Mouse (Mus musculus): ENCODE results near the gene Olfr545. TPM values are rescaled to one million over a fixed set of nuclear protein-coding genes. Genes with fewer than 3 reads are reported as not detected.

The Olfr545 gene
- 0.13 TPM in 1 of 2 replicates, not detected in the other for polyA plus RNA-seq (2015; fragmentation: Nextera tagmentation; extraction: Ambion mirVana)

DNA sequence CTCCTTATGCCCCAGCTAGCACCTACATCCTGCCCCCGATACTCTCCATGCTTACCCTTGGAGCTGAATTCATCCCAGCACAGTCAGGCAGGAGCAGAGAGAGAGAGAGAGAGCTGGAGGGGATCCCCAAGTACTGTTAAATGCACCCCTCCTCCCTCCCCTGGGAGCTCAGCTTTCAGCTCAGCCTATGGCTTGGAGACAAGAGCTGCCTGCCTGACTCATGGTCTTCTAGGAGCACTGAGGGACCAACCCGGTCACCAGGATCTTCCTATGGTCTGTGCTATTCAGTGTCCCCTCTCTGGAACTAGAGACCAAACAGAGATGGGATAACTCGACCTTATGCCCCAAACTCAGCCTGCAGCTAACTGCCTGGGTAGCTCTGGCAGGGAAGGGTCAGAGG lies at the start of gene Olfr545:
TSS of gene Olfr545 (minus strand) at position 101 of the 400 bp plus-strand sequence.
- H3K4me1 ChIP-seq: no peaks in the 10 kb centered on the region
- no peak within 1 kb of the TSS for H3K4me2 ChIP-seq (replicated peaks)
- H3K27ac ChIP-seq (replicated peaks): no peak within 1 kb of the TSS
- no peaks in the 10 kb centered on the region for H3K9me3 ChIP-seq (replicated peaks)
- no peak within 1 kb of the TSS for H3K9ac ChIP-seq
- no peaks in the 10 kb centered on the region for H3K36me3 ChIP-seq
- no peaks in the 10 kb centered on the region for H3K27me3 ChIP-seq
- no peak for ATAC-seq (ENCODE audit: insufficient number of reproducible peaks, low FRiP score, low TSS enrichment, low read depth)
- WGBS: 52% methylated on average over 3 of the region's 3 CpGs
- H3K4me3 ChIP-seq (replicated peaks): no peak within 1 kb of the TSS

GRCm38 (mm10) chr7:102541251-102541650 lies 41.9 kb upstream of the Olfr545 start:
- H3K27ac ChIP-seq (replicated peaks): no peak overlapping the region
- WGBS: 69% methylated on average over 3 of the region's 3 CpGs
- no peaks in the 10 kb centered on the region for H3K36me3 ChIP-seq
- H3K4me1 ChIP-seq: no peaks in the 10 kb centered on the region
- H3K4me2 ChIP-seq (replicated peaks): no peak overlapping the region
- ATAC-seq (ENCODE audit: insufficient number of reproducible peaks, low FRiP score, low TSS enrichment, low read depth): no peak
- no peaks in the 10 kb centered on the region for H3K9me3 ChIP-seq (replicated peaks)
- H3K4me3 ChIP-seq (replicated peaks): no peak overlapping the region
- no peaks in the 10 kb centered on the region for H3K27me3 ChIP-seq
- no peak overlapping the region for H3K9ac ChIP-seq

- Histone ChIP-seq H3K4me3 (replicated peaks) (no peak within 1 kb of the TSS), H3K9ac (no peak within 1 kb of the TSS), H3K9me3 (replicated peaks) (no peaks in the 10 kb centered on the region), H3K27me3 (no peaks in the 10 kb centered on the region), H3K27ac (replicated peaks) (no peak within 1 kb of the TSS), H3K4me1 (no peaks in the 10 kb centered on the region), H3K36me3 (no peaks in the 10 kb centered on the region), H3K4me2 (replicated peaks) (no peak within 1 kb of the TSS)
- 82% methylated on average over 2 of the region's 2 CpGs for WGBS
- ATAC-seq (ENCODE audit: insufficient number of reproducible peaks, low FRiP score, low TSS enrichment, low read depth): no peak
Observed at GRCm38 (mm10) chr7:102540596-102540995, 41.2 kb upstream of the Olfr545 start, which contains the start of gene Olfr548-ps1. Gene Olfr548-ps1 (plus strand): TSS chr7:102540896.

DNA sequence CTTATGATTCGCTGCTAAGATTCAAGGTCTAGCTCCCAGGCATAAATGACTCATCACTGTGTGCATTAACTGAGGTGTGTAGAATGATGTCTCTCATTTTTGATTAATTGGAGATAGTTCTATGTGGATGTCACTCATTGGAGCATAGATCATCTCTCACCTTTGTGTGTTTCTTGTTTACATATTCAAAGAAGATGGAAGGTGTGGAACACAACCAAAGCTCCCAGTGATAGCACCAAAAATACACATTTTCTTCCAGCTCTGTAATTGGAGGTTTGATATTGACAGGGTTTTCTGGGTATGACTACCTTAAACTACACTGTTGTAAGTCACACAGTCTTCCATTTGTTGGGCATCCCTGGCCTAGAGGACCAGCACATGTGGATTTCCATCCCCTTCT lies 35.1 kb upstream of the Olfr545 start, which contains the start of gene Olfr547:
TSS of gene Olfr547 (plus strand) at position 301 of the 400 bp plus-strand sequence.
- H3K4me2 ChIP-seq (replicated peaks): no peak within 1 kb of the TSS
- WGBS: 78% methylated on average over 1 of the region's 1 CpGs
- H3K9ac ChIP-seq: no peak within 1 kb of the TSS
- H3K36me3 ChIP-seq: no peaks in the 10 kb centered on the region
- no peaks in the 10 kb centered on the region for H3K9me3 ChIP-seq (replicated peaks)
- H3K4me3 ChIP-seq (replicated peaks): no peak within 1 kb of the TSS
- no peaks in the 10 kb centered on the region for H3K4me1 ChIP-seq
- no peak within 1 kb of the TSS for H3K27ac ChIP-seq (replicated peaks)
- ATAC-seq (ENCODE audit: insufficient number of reproducible peaks, low FRiP score, low TSS enrichment, low read depth): no peak
- no peaks in the 10 kb centered on the region for H3K27me3 ChIP-seq

GRCm38 (mm10) chr7:102529052-102529451 lies 29.7 kb upstream of the Olfr545 start:
- no peak for ATAC-seq (ENCODE audit: insufficient number of reproducible peaks, low FRiP score, low TSS enrichment, low read depth)
- no peaks in the 10 kb centered on the region for H3K36me3 ChIP-seq
- H3K9me3 ChIP-seq (replicated peaks): no peaks in the 10 kb centered on the region
- no peak overlapping the region for H3K27ac ChIP-seq (replicated peaks)
- H3K9ac ChIP-seq: no peak overlapping the region
- no peak overlapping the region for H3K4me3 ChIP-seq (replicated peaks)
- H3K27me3 ChIP-seq: no peaks in the 10 kb centered on the region
- 57% methylated on average over 1 of the region's 1 CpGs for WGBS
- H3K4me2 ChIP-seq (replicated peaks): no peak overlapping the region
- H3K4me1 ChIP-seq: no peaks in the 10 kb centered on the region

- Histone ChIP-seq H3K9ac (no peak overlapping the region), H3K4me2 (replicated peaks) (no peak overlapping the region), H3K4me3 (replicated peaks) (no peak overlapping the region), H3K36me3 (no peaks in the 10 kb centered on the region), H3K4me1 (peaks cover 13% of the 10 kb centered on the region; the same call in 1 of the 2 replicates), H3K27me3 (peaks cover 12% of the 10 kb centered on the region), H3K27ac (replicated peaks) (no peak overlapping the region), H3K9me3 (replicated peaks) (no peaks in the 10 kb centered on the region)
- WGBS: 63% methylated on average over 2 of the region's 2 CpGs
- ATAC-seq (ENCODE audit: insufficient number of reproducible peaks, low FRiP score, low TSS enrichment, low read depth): no peak
Observed at GRCm38 (mm10) chr7:102517051-102517335, 17.6 kb upstream of the Olfr545 start.

- peak; percentile 31; the same call in 1 of the 2 replicates for ATAC-seq (ENCODE audit: insufficient number of reproducible peaks, low FRiP score, low TSS enrichment, low read depth)
- peaks cover 13% of the 10 kb centered on the region; the same call in 1 of the 2 replicates for H3K4me1 ChIP-seq
- no peak overlapping the region for H3K4me2 ChIP-seq (replicated peaks)
- no peak overlapping the region for H3K4me3 ChIP-seq (replicated peaks)
- H3K9me3 ChIP-seq (replicated peaks): no peaks in the 10 kb centered on the region
- H3K27ac ChIP-seq (replicated peaks): no peak overlapping the region
- no peak overlapping the region for H3K9ac ChIP-seq
- H3K27me3 ChIP-seq: peaks cover 12% of the 10 kb centered on the region
- no peaks in the 10 kb centered on the region for H3K36me3 ChIP-seq
- WGBS: 53% methylated on average over 10 of the region's 10 CpGs
Observed at GRCm38 (mm10) chr7:102516261-102517050, 17.1 kb upstream of the Olfr545 start.

DNA sequence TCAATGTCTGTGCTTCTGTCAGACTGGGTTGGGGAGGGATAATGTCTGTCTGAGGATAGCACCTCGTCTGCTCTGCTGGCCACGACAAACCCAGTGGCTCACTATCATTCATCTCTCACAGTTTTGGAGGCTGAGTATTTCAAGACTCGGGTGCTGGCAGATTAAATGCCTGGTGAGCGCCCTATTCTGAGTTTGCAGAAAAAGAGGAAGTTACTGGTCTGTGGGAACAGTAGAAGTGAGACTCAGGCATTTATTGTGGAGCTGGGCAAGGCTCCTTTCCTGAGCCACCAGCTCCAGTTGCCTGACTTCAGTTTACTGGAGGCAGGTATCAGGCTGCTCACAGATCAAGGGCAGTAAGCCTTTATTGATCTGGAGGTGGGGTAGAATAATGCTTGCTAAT lies 14.8 kb upstream of the Olfr545 start:
- WGBS: 75% methylated on average over 4 of the region's 4 CpGs
- Histone ChIP-seq H3K4me3 (replicated peaks) (no peak overlapping the region), H3K27ac (replicated peaks) (no peak overlapping the region), H3K27me3 (peaks cover 12% of the 10 kb centered on the region), H3K4me2 (replicated peaks) (no peak overlapping the region), H3K36me3 (no peaks in the 10 kb centered on the region), H3K9ac (no peak overlapping the region), H3K4me1 (peaks cover 13% of the 10 kb centered on the region; the same call in 1 of the 2 replicates), H3K9me3 (replicated peaks) (no peaks in the 10 kb centered on the region)
- ATAC-seq (ENCODE audit: insufficient number of reproducible peaks, low FRiP score, low TSS enrichment, low read depth): no peak

DNA sequence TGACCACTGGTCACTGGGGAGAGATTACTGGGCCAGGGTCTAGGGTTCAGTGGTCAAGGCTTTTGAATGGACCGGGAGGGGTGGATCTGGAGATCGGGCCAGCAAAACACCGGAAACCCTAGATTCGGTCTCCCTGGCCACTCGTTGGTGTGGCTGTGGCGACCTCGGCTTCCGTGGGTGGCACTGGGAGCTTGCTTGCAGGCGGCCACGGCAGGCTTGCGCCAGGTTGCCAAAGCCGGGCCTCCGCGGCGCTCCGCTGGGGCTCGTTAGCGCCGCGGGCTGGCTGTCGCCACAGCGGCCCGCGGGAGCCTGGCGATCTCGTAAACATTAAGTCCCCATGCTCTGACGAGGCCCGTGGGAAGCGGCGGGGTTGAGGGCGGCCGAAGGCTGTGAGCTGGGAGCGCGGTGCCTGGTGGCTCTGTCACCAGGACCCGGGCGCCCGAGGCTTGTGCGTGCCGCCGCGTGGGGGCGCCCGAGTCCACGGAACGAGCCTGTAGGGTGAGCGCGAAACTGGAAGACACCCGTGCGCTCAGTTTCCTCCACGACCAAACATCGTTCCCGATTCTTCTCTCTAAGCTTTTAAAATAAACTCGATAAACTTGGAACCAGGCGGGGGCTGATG lies 13.6 kb upstream of the Olfr545 start:
- no peaks in the 10 kb centered on the region for H3K36me3 ChIP-seq
- 1% methylated on average over 54 of the region's 54 CpGs for WGBS
- H3K9ac ChIP-seq: peak overlapping the region; percentile 53
- peak overlapping the region; percentile 50 for H3K4me3 ChIP-seq (replicated peaks)
- peaks cover 12% of the 10 kb centered on the region for H3K27me3 ChIP-seq
- no peaks in the 10 kb centered on the region for H3K9me3 ChIP-seq (replicated peaks)
- peaks cover 13% of the 10 kb centered on the region; the same call in 1 of the 2 replicates for H3K4me1 ChIP-seq
- ATAC-seq (ENCODE audit: insufficient number of reproducible peaks, low FRiP score, low TSS enrichment, low read depth): peak; percentile 86
- peak overlapping the region; percentile 96 for H3K4me2 ChIP-seq (replicated peaks)
- no peak overlapping the region for H3K27ac ChIP-seq (replicated peaks)

DNA sequence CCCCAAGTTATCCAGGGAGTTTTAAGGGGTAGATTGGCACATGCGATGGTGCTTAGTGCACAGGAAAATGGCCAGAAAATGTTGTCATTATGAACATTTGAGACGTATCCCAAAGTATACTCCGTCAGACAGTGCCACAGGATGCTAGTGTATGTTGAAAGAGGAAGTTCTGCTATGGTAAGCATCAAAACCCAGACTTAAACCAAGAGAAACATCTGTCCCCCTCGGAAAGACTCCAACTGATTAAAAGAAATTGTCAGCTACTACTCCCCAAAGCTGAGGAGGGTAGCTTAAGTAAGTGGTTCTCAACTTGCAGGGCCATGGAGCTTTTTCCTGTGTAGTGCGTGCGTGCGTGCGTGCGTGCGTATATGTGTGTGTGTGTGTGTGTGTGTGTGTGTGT lies 12.6 kb upstream of the Olfr545 start:
- H3K9ac ChIP-seq: no peak overlapping the region
- no peaks in the 10 kb centered on the region for H3K36me3 ChIP-seq
- no peak overlapping the region for H3K4me2 ChIP-seq (replicated peaks)
- no peak for ATAC-seq (ENCODE audit: insufficient number of reproducible peaks, low FRiP score, low TSS enrichment, low read depth)
- H3K4me3 ChIP-seq (replicated peaks): no peak overlapping the region
- H3K27ac ChIP-seq (replicated peaks): no peak overlapping the region
- H3K27me3 ChIP-seq: peaks cover 12% of the 10 kb centered on the region
- 85% methylated on average over 10 of the region's 10 CpGs for WGBS
- H3K4me1 ChIP-seq: 0 out of 2 replicates have a peak, but pooled peaks cover 13% of the 10 kb centered on the region
- H3K9me3 ChIP-seq (replicated peaks): no peaks in the 10 kb centered on the region

DNA sequence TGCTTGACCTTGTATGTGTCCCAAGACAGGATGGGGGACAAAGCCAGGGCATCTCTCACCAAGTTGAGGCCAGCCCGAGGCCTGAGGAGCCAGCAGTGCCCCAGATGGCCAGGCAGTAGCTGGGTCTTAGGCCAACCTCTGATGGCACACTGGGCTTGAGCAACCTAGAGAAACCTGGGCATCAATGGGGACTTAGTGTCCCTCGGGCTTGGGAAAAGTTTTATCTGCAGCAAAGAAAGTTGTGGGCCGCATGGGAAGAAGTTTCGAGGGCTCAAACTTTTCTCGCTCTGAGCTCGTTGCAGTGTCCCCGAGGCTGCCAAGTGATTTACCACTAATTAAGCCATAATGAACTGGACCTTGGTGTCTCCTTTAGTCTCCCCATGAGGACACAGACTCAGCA lies 10.4 kb upstream of the Olfr545 start:
- H3K4me2 ChIP-seq (replicated peaks): no peak overlapping the region
- 0 out of 2 replicates have a peak, but pooled peaks cover 4% of the 10 kb centered on the region for H3K4me1 ChIP-seq
- H3K4me3 ChIP-seq (replicated peaks): no peak overlapping the region
- no peak overlapping the region for H3K9ac ChIP-seq
- no peak overlapping the region for H3K27ac ChIP-seq (replicated peaks)
- no peak for ATAC-seq (ENCODE audit: insufficient number of reproducible peaks, low FRiP score, low TSS enrichment, low read depth)
- 75% methylated on average over 7 of the region's 7 CpGs for WGBS
- H3K9me3 ChIP-seq (replicated peaks): no peaks in the 10 kb centered on the region
- H3K27me3 ChIP-seq: peaks cover 12% of the 10 kb centered on the region
- H3K36me3 ChIP-seq: no peaks in the 10 kb centered on the region

All from embryonic facial prominence, embryonic 15.5 days (tissue).